Mouse (Mus musculus): ENCODE measurements around the gene Prm1.
A peak's percentile ranks its signal among the peaks of the same experiment; 100 is the strongest.
"Not testable (repeated sequence)": the region's sequence is repeated elsewhere in the genome, so short reads cannot be mapped to it uniquely, and the experiment has no call there.

The Prm1 gene

GRCm38 (mm10) chr16:10805789-10806527, at the start of gene Prm1:
Gene Prm1, minus strand, starts transcription at chr16:10805839.
- DNase-seq (ENCODE audit: low spot score), result no peak

DNA sequence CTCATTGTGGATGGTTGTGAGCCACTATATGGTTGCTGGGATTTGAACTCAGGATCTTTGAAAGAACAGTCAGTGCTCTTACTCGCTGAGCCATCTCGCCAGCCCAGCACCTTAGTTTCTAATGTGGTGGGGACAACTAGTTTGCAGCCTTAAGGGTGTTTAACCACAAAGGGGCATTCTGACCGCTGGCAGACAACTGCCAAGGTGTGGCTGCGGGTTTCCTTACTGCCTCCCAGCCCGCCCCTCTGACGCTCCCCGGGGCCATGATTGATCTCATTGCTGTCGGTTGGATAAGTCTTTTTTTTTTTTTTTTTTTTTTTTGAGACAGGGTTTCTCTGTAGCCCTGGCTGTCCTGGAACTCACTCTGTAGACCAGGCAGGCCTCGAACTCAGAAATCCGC, 46.6 kb upstream of the Prm1 start:
- not testable (repeated sequence) for DNase-seq (ENCODE audit: low spot score)

DNA sequence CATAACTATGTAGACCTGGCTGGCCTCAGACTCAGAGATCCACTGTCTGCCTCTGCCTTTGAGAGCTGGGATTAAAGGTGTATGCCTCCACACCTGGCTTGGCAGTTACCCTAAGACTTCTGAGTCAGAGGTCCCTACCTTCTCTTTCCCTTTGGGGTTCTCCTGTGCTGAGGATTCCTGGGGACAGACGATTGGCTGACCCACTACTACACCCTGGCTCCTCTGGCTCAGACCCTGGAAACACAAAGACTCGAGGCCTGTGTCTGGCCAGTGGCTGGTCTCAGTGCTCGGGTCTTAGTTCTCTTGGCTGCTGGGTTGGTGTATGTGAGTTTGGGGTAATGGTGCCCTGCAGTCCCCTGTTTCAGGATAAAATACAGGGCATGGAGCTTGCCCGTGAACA, 45.3 kb upstream of the Prm1 start:
- DNase-seq (ENCODE audit: low spot score), result no peak

DNA sequence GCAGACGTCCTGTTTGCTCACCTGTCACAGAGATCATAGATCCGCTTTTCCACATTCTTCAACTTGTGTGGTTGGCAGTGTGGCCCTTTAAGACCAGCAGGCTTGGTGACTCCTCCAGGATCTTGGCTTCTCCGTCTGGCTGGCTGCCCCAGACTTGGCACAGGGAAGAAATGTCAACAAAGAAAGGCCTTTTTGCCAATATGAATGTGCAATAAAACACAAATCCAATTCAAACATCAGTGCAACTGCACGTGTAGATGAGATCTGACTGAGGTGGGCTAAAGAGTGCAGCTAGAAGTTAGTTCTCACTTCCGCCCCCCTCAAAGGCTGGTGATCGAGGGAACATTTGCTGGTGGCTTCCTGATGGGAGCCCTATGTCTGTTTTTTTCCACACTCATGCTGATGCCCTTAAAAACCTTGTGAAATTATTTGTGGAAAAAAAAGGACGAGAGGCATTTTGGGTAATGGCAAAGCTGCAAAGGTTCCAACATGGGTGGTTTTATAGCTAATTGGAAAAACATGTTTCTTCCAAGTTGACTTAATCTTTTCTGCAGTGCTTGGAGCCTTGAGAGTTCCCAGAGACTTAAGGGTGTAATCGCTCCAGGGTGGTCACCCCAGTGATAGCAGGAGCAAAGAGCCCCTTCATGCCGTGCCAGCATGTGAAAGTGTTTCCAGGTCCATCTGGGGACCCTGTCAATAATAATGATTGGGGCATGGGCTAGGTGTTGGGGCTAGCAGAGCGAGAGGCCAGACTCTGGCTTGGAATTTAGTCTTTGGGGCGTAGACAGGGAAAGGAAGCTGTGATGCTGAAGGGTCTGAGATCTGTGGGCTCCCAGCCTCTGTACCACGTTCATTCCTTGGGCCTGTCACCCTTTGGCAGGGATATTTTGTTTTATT, 44.6 kb upstream of the Prm1 start:
- DNase-seq (ENCODE audit: low spot score), result peak; percentile 66

DNA sequence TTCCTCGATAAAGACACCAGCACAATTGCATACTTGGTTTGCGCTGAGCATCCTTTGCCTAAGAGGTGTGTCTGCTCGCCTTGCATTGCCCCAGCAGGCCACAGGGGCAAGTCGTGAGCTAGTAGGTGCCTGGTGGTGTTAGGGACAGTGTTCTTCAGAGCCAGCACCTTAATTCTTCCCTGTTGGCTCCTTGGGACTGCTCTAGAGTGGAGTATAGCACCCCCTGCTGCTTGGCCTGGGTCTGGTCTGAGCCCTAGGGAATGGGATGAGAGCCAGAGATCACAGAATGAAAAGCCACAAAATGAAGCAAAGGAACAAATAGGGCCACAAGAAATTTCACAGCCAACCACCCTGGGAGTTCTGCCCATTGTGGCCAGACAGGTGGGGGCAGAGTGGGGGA, 40.9 kb upstream of the Prm1 start:
- peak; percentile 54 for DNase-seq (ENCODE audit: low spot score)

DNA sequence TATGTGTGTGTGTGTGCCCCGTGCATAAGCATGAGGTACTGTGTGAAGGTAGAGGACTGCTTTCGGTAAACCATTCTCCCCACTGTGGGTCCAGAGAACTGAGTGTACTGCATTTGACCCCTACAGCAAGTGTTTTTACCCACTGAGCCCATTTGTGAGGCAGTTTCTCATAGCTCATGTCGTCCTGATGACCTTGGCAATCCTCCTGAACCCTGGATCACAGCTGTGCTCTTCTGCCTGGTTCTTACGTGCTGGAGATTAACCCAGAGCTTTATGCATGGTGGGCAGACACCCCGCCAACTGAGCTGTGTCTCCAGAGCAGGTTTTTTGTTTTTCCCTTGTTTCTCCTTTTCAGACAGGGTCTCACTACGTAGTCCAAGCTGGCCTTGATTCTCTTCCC, 40.3 kb upstream of the Prm1 start:
- DNase-seq (ENCODE audit: low spot score), result no peak

GRCm38 (mm10) chr16:10844319-10844670, 38.7 kb upstream of the Prm1 start:
- DNase-seq (ENCODE audit: low spot score), result no peak

GRCm38 (mm10) chr16:10843486-10844318, 38.1 kb upstream of the Prm1 start:
- DNase-seq (ENCODE audit: low spot score), result no peak

DNA sequence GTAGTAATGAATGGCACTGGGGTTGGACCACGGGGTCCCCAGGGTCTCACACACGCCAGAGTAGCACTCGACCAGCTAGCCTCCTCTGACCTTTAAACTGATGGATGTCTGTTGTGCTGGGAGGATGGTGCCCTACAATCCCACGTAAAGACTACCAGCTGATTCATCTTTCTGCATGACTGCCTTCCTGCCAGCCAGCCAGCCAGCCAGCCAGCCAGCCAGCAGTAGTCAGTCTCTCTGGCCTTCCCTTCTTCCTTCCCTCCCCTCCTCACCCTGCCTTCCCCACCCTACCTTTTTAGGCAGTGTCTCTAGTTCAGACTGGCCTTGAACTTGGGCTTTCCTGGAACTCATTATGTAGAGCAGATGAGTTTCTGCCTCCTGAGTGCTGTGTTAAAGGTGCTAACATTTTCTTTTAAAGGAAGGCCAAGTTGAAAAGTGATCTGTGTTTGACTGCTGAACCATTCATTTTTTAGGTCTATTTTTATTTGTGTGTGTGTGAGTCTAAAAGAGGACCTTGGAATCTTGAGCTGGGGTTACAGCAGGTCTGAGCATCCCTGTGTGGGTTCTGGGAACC, 36.7 kb upstream of the Prm1 start:
- DNase-seq (ENCODE audit: low spot score), result no peak

DNA sequence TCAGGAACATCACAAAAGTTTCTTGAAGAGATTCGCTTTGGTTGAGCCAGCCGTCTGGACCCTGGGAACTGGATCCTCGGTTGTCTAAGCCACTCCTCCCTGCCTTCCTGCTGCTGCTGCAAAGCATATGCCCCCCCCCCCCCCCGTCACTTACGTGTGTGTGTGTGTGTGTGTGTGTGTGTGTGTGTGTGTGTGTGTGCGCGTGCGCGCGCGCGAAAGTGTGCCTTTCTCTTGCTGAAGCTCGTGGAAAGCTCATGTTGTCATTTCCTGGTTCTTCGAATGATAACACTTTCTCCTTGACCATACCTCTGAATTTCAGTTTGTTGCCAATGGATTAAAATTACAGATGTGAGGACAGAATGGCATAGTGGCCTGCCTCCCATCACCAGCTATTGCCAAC, 34.4 kb upstream of the Prm1 start:
- DNase-seq (ENCODE audit: low spot score), result no peak

DNA sequence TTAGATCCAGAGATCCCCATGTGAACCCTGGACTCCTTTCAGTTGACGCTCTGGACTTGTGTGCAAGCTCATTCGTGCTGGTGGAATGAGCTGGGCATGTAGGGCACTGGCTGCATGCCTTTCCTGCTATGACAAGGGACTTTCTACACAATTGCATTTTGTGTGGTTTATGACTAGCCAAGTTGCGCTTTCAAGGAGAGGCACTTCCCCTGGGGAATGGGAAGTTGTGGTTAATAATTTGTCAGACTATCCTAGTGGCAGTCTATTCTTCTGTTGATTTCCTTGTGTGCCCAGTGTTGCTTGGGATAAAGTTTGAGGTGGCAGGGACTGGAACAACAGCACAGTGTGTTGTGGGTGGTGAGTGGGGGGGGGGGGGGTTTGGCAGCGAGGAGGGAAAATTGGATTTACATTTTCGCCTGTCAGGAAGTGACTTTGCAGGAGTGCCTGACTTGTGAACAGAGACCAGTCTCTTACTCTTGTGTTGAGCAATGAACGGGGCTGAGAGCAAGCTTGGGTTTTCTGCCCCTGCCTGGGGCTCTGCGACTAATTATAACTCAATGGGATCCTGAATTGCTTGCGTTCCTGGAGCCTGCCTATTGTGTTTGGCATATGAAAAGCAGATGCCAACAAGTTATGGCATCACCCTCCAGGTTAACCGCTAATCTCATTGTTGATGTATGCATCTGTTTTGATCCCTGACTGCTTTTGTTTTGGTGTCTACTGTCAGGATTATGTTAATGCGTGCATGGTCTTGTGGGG, 33.0 kb upstream of the Prm1 start:
- no peak for DNase-seq (ENCODE audit: low spot score)

- no peak for DNase-seq (ENCODE audit: low spot score)
Observed at GRCm38 (mm10) chr16:10837903-10838302, 32.3 kb upstream of the Prm1 start.

DNA sequence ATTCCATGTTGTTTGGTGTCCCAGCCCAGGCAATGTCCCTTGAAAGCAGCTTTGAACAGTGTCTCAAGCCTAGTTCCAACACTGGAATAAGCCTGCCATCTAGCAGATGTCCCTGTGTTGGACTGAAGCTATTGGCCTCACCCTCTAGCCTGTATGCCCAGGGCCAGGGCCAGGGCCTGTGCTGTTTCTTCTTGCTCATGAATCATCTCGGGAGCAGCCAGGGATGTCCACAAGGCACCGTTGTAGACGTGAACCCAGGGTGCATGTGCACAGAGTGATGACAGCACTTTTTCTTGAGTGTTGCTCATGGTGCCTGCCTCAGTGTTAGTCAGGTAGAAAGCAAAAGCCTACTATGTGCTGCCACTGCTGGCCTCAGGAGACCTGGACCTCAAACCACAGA, 31.6 kb upstream of the Prm1 start:
- DNase-seq (ENCODE audit: low spot score), result no peak

DNA sequence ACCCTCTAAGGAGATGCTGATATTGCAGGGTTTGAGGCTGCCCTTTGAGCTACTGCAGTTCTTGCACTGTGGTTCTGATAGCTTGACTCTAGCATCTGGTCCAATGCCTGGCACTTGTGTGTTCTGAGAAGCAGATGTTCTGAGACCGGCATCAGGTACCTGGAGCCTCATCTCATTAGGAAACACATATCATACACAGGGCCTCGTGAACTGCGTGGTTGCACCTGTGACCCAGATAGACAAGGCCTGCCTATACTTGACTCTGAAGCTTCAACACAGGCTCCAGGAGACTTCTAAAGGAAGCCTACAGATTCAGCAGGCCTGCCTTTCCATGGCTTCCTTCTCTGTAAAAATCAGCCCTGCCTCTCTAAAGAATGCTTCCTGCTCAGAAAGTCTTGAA, 30.7 kb upstream of the Prm1 start:
- DNase-seq (ENCODE audit: low spot score), result no peak

- DNase-seq (ENCODE audit: low spot score), result peak; percentile 73
Observed at GRCm38 (mm10) chr16:10834911-10835587, 29.4 kb upstream of the Prm1 start, which contains the start of gene Rmi2. Gene Rmi2, plus strand, starts transcription at chr16:10835059.

DNA sequence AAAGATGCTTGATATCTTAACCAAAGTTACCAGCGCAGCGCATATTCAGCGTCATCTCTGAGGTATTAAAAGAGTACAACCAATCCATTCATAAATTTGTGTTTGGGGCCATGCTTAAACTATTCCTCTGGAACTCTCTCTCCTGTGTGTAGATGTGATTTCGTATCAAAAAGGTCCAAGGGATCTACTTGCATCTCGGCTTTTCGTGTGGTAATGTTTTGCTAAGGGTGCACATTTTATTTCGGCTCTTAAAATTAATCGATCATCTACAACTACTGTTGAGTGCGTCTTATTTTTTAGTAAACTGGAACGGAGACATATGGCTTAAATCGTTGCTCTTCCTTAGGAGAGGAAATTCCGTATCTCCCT, 28.9 kb upstream of the Prm1 start:
- no peak for DNase-seq (ENCODE audit: low spot score)

DNA sequence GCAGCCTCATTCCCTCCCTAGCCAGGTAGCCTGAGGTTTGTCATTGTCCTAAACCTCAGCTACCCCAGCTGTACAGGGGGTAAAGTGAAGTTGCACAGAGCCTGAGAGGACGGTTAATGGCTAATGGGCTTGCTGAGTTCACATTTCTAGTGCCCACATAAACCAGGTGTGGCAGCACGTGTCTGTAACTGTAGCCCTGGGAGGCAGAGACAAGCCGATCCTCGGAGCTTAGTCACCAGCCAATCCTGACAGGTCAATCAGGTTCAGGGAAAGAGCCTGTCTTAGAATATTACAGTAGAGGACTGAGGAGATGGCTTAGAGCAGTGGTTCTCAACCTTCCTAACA, 22.8 kb upstream of the Prm1 start:
- DNase-seq (ENCODE audit: low spot score), result no peak

- no peak for DNase-seq (ENCODE audit: low spot score)
Observed at GRCm38 (mm10) chr16:10827766-10828460, 22.3 kb upstream of the Prm1 start.

DNA sequence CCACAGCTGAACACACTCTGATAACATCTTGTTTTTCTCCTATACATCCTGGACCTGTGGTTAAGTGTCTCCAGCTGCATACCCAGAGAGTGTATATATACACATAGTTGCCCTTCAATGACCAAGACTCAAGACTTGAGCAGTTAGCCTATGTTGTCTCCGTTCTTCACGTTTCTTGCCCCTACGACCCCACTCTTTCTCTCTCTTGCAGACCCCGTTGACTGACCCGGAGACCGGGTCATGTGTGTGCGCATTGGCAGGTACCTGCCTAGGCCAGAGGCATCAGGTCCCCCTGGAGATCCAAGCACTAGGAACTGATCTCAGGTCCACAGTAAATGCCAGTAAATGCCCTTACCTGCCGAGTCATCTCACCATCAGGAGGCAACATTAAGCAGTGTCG, 21.6 kb upstream of the Prm1 start:
- no peak for DNase-seq (ENCODE audit: low spot score)

- no peak for DNase-seq (ENCODE audit: low spot score)
Observed at GRCm38 (mm10) chr16:10825840-10826239, 20.2 kb upstream of the Prm1 start.
